Mouse (Mus musculus) stomach, postnatal 0 days (tissue): Measurements from ENCODE around the gene Adam22.

ENCODE experiments used
- CTCF ChIP-seq: IDR thresholded peaks from 2 replicates; pipeline ENCODE4 v1.5.1; 2016; ENCODE audit warnings: antibody characterized with exemption, low read depth, mild to moderate bottlenecking, moderate library complexity
- EP300 ChIP-seq: optimal IDR thresholded peaks from 2 replicates; pipeline ENCODE3; 2016; ENCODE audit warnings: antibody characterized with exemption

DNA sequence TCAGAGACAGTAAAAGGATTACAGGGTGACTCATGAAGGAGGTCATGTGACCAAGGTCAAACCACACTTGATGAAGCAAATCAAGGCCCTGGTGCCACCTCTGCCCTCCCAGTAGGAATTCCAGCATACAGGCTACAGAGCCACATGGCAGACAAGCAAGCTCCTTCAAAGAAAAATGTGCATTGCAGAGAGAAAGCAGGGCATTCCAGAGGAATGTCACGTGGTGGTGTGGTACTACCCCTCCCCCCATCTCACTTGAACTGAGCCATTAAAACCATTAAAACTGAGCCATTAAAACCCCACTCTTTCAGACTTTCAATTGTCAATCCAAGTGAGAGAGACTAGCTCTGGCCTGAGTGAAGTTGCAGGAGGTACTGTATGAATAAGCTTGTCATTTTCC, 74.7 kb downstream of the Adam22 start:
- no peak for TF ChIP-seq CTCF
- no peak for TF ChIP-seq EP300
